Comparison of ENCODE assay signal across 8 mouse cellular contexts in genomic region chr11:20794196-20794912, GRCm38 (mm10). TPM values are rescaled to one million over a fixed set of nuclear protein-coding genes. Genes with fewer than 3 reads are reported as not detected.
DNase-seq lines count a peak whose midpoint lies in the region; ATAC-seq and TF ChIP-seq lines count a peak whose summit lies in the region.

No protein-coding gene starts in this region.

- no peak overlapping the region for H3K9ac ChIP-seq in hindbrain, embryonic 14.5 days

- peak; percentile 89 for TF ChIP-seq CTCF in Patski (IDR thresholded peaks at IDR 0.05)

- in situ Hi-C loops in Patski (cut with MboI; ENCODE audit: low pct_unique_long_range_greater_than_20kb), result loop anchor here (5.0 to 25.0 kb wide), 3 partner anchors 118 to 668 kb away; no protein-coding TSS in a partner anchor

- 34% methylated on average over 10 of the region's 10 CpGs for WGBS in hindbrain, embryonic 14.5 days

- DNase-seq in Patski (ENCODE audit: low read depth, low spot score), result peak; percentile 9
- DNase-seq in cerebellum, postnatal 14 days, result peak; percentile 88 to 90
- peak; percentile 77 to 85 for DNase-seq in frontal cortex, postnatal 25 days (ENCODE audit: low spot score in 2 of 2)
- peak; percentile 90 for DNase-seq in hindbrain, embryonic 14.5 days (ENCODE audit: low spot score)
- DNase-seq in left cerebral cortex, adult 11 months (ENCODE audit: low spot score), result peak; percentile 75
- peak; percentile 93 for DNase-seq in lung, postnatal 36 days
- peak; percentile 66 for DNase-seq in retina, postnatal 7 days (ENCODE audit: low read depth, low spot score)
- peak; percentile 63 to 74 for DNase-seq in urinary bladder, adult 18-20 months (ENCODE audit: low spot score in 2 of 2)

- no peak overlapping the region for H3K4me2 ChIP-seq in hindbrain, embryonic 14.5 days (replicated peaks)

- no peaks in the 10 kb centered on the region for H3K36me3 ChIP-seq in hindbrain, embryonic 14.5 days (replicated peaks; ENCODE audit: control insufficient read depth, insufficient read depth)

- no peaks in the 10 kb centered on the region for H3K4me1 ChIP-seq in hindbrain, embryonic 14.5 days (replicated peaks; ENCODE audit: control insufficient read depth, insufficient read depth, low read length)

- peaks cover 22% of the 10 kb centered on the region for H3K27me3 ChIP-seq in Patski
- no peaks in the 10 kb centered on the region for H3K27me3 ChIP-seq in hindbrain, embryonic 14.5 days (ENCODE audit: control insufficient read depth, insufficient read depth, low read length)

- POLR2A ChIA-PET in Patski (lab: Charles Lee), result interaction anchor here (0.8 kb wide), 1 partner anchor 96 kb away, joined by 3 read pairs; no protein-coding TSS in a partner anchor

- H3K9me3 ChIP-seq in hindbrain, embryonic 14.5 days (ENCODE audit: control insufficient read depth, low read length), result no peaks in the 10 kb centered on the region

- CTCF ChIA-PET in Patski (lab: Charles Lee), result interaction anchor here (0.6 to 3.7 kb wide), 13 partner anchors 14 to 383 kb away, joined by 3 to 28 read pairs (median 4); no protein-coding TSS in a partner anchor

- no peak overlapping the region for H3K27ac ChIP-seq in hindbrain, embryonic 14.5 days

- peak; percentile 89 for ATAC-seq in Patski
- ATAC-seq in hindbrain, embryonic 14.5 days (ENCODE audit: low FRiP score), result peak; percentile 88

- no peak overlapping the region for H3K4me3 ChIP-seq in hindbrain, embryonic 14.5 days (replicated peaks; ENCODE audit: low read length)

RNA-seq across cellular contexts. Expression of gene Lgalsl, which starts 36.5 kb away (rescaled TPM):
- 5.3 TPM for polyA plus RNA-seq in Patski (2021)
- 62.6 and 88.1 TPM in 2 replicates for polyA plus RNA-seq in hindbrain, embryonic 14.5 days (2014; fragmentation: Nextera tagmentation; extraction: Ambion mirVana)

RNA-seq across cellular contexts. Expression of gene Aftph, which starts 53.0 kb away (rescaled TPM):
- 58.9 TPM for polyA plus RNA-seq in Patski (2021)
- 37.4 and 38.2 TPM in 2 replicates for polyA plus RNA-seq in hindbrain, embryonic 14.5 days (2014; fragmentation: Nextera tagmentation; extraction: Ambion mirVana)

Comparison
In these comparisons a context has a peak if more than half of its experiments do, and no peak if none do; other contexts are left out.
1. DNase-seq: peak in every context shown above with its lines; median percentile 93 in lung, postnatal 36 days; 90 in hindbrain, embryonic 14.5 days; 89 in cerebellum, postnatal 14 days; 81 in frontal cortex, postnatal 25 days; 75 in left cerebral cortex, adult 11 months; 68 in urinary bladder, adult 18-20 months; 66 in retina, postnatal 7 days; 9 in Patski.
2. RNA of gene Lgalsl, which starts 36.5 kb away (polyA plus RNA-seq): 62.6 to 88.1 TPM in hindbrain, embryonic 14.5 days; 5.3 TPM in Patski (single experiment); every median in the first group is over 10 times any median in the second.